Mouse (Mus musculus) liver, adult 2 months (tissue): Measurements from ENCODE around the gene Tnfrsf12a.

Experiments used
- CTCF ChIP-seq: fragments of 200-500 bp; IDR thresholded peaks from 2 replicates; pipeline ENCODE4 v1.5.1; 2011; ENCODE audit warnings: low read depth, low read length, control low read depth
- POLR2A ChIP-seq: fragments of 200-500 bp; IDR thresholded peaks from 2 replicates; pipeline ENCODE4 v1.6.1; 2011; ENCODE audit warnings: low read length, control low read depth; ENCODE audit not compliant: insufficient read depth; ENCODE audit errors: extremely low read depth

- TF ChIP-seq POLR2A (no peak), CTCF (no peak)
Observed at GRCm38 (mm10) chr17:23682092-23682491, 4.8 kb upstream of the Tnfrsf12a start.
